Mouse (Mus musculus): ENCODE results near the gene Ppm1b. TPM values are rescaled to one million over a fixed set of nuclear protein-coding genes. Genes with fewer than 3 reads are reported as not detected.

Gene Ppm1b
- polyA plus RNA-seq, 1 experiment from 2014 or later = 95.4 TPM

DNA sequence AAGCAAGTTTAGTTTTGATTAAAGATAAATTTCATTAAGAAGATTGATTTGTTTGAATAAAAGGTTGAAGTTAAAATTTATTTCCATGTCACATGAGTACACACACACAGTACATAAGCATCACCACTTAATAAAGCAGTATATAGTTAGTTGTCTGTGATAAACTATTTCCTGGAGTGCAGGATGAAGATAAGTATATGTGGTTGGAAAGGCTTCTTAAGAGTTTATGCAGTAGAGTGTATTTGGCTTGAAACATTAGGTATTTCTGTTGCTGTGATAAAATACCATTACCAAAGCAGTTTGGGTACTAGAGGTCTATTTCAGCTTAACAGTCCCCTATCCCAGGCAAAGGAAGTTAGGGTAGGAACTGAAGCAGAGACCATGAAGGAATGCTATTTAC lies 32.0 kb downstream of the Ppm1b start:
- H3K27me3 ChIP-seq = no peaks in the 10 kb centered on the region
- no peak for ATAC-seq (ENCODE audit: insufficient number of reproducible peaks, insufficient read depth, low FRiP score, low TSS enrichment)
- H3K9ac ChIP-seq = no peak overlapping the region
- H3K4me3 ChIP-seq = no peak overlapping the region
- 0 out of 2 replicates have a peak, but pooled peaks cover 6% of the 10 kb centered on the region for H3K4me1 ChIP-seq
- H3K36me3 ChIP-seq = no peaks in the 10 kb centered on the region; the same call in 1 of the 2 replicates
- no peaks in the 10 kb centered on the region for H3K9me3 ChIP-seq
- H3K27ac ChIP-seq = no peak overlapping the region
- no peak overlapping the region for H3K4me2 ChIP-seq (replicated peaks)

GRCm38 (mm10) chr17:84995844-84996243 lies 39.3 kb downstream of the Ppm1b start:
- H3K4me3 ChIP-seq = no peak overlapping the region
- H3K4me2 ChIP-seq (replicated peaks) = no peak overlapping the region
- H3K27me3 ChIP-seq = no peaks in the 10 kb centered on the region
- WGBS = 85% methylated on average over 6 of the region's 6 CpGs
- ATAC-seq (ENCODE audit: insufficient number of reproducible peaks, insufficient read depth, low FRiP score, low TSS enrichment) = no peak
- H3K9me3 ChIP-seq = no peaks in the 10 kb centered on the region
- no peaks in the 10 kb centered on the region; the same call in 1 of the 2 replicates for H3K36me3 ChIP-seq
- no peaks in the 10 kb centered on the region for H3K4me1 ChIP-seq
- no peak overlapping the region for H3K9ac ChIP-seq
- no peak overlapping the region for H3K27ac ChIP-seq

GRCm38 (mm10) chr17:84997639-84998038 lies 41.1 kb downstream of the Ppm1b start:
- H3K4me1 ChIP-seq = no peaks in the 10 kb centered on the region
- 85% methylated on average over 1 of the region's 1 CpGs for WGBS
- H3K9me3 ChIP-seq = no peaks in the 10 kb centered on the region
- no peak overlapping the region for H3K4me2 ChIP-seq (replicated peaks)
- no peak overlapping the region for H3K4me3 ChIP-seq
- H3K9ac ChIP-seq = no peak overlapping the region
- H3K27ac ChIP-seq = no peak overlapping the region
- no peak for ATAC-seq (ENCODE audit: insufficient number of reproducible peaks, insufficient read depth, low FRiP score, low TSS enrichment)
- H3K36me3 ChIP-seq = no peaks in the 10 kb centered on the region; the same call in 1 of the 2 replicates
- no peaks in the 10 kb centered on the region for H3K27me3 ChIP-seq

DNA sequence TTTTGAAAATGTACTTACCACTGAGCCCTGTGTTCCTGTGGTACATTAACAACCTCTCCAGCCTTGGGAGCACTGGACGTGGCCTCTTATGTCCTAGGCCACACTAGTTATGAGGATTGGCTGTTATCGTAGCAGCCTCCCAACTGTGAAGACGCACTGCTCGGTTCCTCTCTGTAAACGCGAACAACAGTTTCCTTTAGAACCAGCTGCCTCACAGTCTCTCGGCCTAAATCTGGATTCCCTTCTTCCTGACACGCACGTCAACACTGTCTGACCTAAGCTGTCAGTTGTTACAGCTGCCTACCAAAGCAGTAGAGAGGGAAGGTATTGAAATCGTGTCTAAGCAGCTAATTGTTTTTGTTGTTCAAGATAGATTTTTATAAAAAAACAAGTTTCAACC lies 43.1 kb downstream of the Ppm1b start:
- Histone ChIP-seq H3K4me3 (no peak overlapping the region), H3K9me3 (no peaks in the 10 kb centered on the region), H3K4me1 (no peaks in the 10 kb centered on the region), H3K9ac (no peak overlapping the region), H3K27ac (no peak overlapping the region), H3K36me3 (peaks cover 8% of the 10 kb centered on the region), H3K27me3 (no peaks in the 10 kb centered on the region), H3K4me2 (replicated peaks) (no peak overlapping the region)
- no peak for ATAC-seq (ENCODE audit: insufficient number of reproducible peaks, insufficient read depth, low FRiP score, low TSS enrichment)
- 84% methylated on average over 10 of the region's 10 CpGs for WGBS

DNA sequence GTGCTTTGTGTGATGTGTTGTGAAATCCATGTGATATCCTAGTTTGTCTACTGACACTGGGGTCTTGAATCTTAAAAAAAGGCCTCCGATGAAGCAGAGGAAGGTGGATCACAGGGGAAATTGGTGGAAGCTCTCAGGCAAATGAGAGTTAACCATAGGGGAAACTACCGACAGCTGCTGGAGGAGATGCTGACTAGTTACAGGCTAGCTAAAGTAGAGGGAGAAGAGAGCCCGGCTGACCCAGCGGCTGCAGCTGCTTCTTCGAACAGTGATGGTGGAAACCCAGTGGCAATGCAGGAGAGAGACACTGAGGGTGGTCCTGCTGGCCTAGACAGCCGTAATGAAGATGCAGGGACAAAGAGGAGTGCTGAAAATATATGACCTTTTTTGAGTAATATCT lies 56.9 kb downstream of the Ppm1b start:
- no peak for ATAC-seq (ENCODE audit: insufficient number of reproducible peaks, insufficient read depth, low FRiP score, low TSS enrichment)
- 83% methylated on average over 6 of the region's 6 CpGs for WGBS
- no peaks in the 10 kb centered on the region for H3K4me1 ChIP-seq

DNA sequence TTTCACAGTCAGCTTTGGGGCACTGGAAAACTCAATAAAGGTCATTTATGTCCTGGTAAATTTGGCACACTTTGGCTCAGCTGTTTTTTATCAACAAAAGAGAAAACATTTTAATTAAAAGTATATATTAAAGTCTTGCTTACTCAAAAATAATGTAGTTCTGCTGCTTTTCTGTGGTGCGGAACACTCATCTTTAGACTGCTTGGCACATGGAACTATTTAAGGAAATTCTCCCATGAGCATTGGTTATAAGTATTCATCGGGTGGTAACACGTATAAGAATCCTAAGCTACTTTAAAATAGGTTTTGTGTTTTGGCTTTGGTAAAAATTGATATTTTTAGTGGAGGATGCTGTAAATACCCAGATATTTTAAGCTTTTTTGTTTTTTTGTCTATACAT lies 58.1 kb downstream of the Ppm1b start:
- no peaks in the 10 kb centered on the region for H3K27me3 ChIP-seq
- no peaks in the 10 kb centered on the region for H3K9me3 ChIP-seq
- H3K4me3 ChIP-seq = no peak overlapping the region
- H3K4me2 ChIP-seq (replicated peaks) = no peak overlapping the region
- WGBS = 83% methylated on average over 3 of the region's 3 CpGs
- H3K9ac ChIP-seq = no peak overlapping the region
- no peak for ATAC-seq (ENCODE audit: insufficient number of reproducible peaks, insufficient read depth, low FRiP score, low TSS enrichment)
- no peak overlapping the region for H3K27ac ChIP-seq
- no peaks in the 10 kb centered on the region for H3K4me1 ChIP-seq
- peaks cover 19% of the 10 kb centered on the region for H3K36me3 ChIP-seq

More for the DNA sequence above, 56.9 kb downstream of the Ppm1b start:
- Histone ChIP-seq H3K4me2 (replicated peaks) (no peak overlapping the region), H3K36me3 (peaks cover 19% of the 10 kb centered on the region), H3K27me3 (no peaks in the 10 kb centered on the region), H3K9me3 (no peaks in the 10 kb centered on the region), H3K9ac (no peak overlapping the region), H3K27ac (no peak overlapping the region), H3K4me3 (no peak overlapping the region)

- no peaks in the 10 kb centered on the region for H3K9me3 ChIP-seq
- ATAC-seq (ENCODE audit: insufficient number of reproducible peaks, insufficient read depth, low FRiP score, low TSS enrichment) = no peak
- no peak overlapping the region for H3K4me3 ChIP-seq
- no peak overlapping the region for H3K27ac ChIP-seq
- H3K4me2 ChIP-seq (replicated peaks) = no peak overlapping the region
- no peaks in the 10 kb centered on the region for H3K36me3 ChIP-seq
- 86% methylated on average over 3 of the region's 3 CpGs for WGBS
- 0 out of 2 replicates have a peak, but pooled peaks cover 2% of the 10 kb centered on the region for H3K4me1 ChIP-seq
- H3K27me3 ChIP-seq = no peaks in the 10 kb centered on the region
- no peak overlapping the region for H3K9ac ChIP-seq
Observed at GRCm38 (mm10) chr17:85018344-85018743, 61.8 kb downstream of the Ppm1b start.

DNA sequence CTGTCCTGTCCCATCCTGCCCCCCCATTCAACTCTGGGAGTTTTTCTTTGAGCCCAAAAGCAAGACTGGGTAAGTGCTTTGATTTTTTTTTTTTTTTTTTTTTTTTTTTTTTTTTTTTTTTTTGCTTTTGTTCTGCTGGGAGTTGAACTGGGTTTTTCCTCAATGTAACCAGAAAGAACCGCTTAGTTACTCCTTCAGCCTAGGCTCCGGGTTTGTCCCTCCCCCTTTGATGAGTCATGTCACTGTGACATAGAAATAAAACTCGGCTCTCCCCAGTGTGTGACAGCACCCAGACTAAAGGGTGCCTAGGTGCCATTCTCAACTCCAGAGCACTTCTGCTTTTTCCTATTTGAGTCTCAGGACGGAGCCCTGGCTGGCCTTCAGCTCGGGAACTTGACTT lies 62.3 kb downstream of the Ppm1b start:
- no peak overlapping the region for H3K4me3 ChIP-seq
- no peaks in the 10 kb centered on the region for H3K27me3 ChIP-seq
- no peak overlapping the region for H3K4me2 ChIP-seq (replicated peaks)
- 81% methylated on average over 5 of the region's 5 CpGs for WGBS
- no peaks in the 10 kb centered on the region for H3K36me3 ChIP-seq
- H3K4me1 ChIP-seq = 0 out of 2 replicates have a peak, but pooled peaks cover 3% of the 10 kb centered on the region
- no peaks in the 10 kb centered on the region for H3K9me3 ChIP-seq
- no peak overlapping the region for H3K27ac ChIP-seq
- H3K9ac ChIP-seq = no peak overlapping the region
- ATAC-seq (ENCODE audit: insufficient number of reproducible peaks, insufficient read depth, low FRiP score, low TSS enrichment) = no peak

DNA sequence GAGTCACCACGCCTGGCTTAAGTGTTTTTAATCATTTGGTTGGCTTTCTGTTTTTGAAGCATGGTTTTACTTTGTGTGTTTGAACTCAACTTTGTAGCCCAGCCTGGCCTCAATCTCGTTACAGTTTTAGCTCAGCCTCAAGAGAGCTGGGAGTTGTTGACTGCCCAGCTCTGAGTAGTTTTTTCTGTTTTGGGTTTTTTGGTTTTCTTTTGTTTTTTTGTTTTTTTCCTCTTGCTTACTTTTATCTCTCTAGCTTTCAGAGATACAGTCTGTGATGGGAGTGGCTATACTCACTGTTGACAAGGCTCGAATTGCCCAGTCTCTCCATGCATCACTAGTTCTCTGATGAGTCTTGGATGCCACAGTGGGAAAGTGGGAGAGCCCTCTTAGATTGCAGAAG lies 63.8 kb downstream of the Ppm1b start:
- H3K27ac ChIP-seq = no peak overlapping the region
- WGBS = 85% methylated on average over 3 of the region's 3 CpGs
- H3K4me2 ChIP-seq (replicated peaks) = no peak overlapping the region
- no peak overlapping the region for H3K4me3 ChIP-seq
- H3K4me1 ChIP-seq = 0 out of 2 replicates have a peak, but pooled peaks cover 3% of the 10 kb centered on the region
- H3K27me3 ChIP-seq = no peaks in the 10 kb centered on the region
- no peaks in the 10 kb centered on the region for H3K9me3 ChIP-seq
- no peaks in the 10 kb centered on the region for H3K36me3 ChIP-seq
- H3K9ac ChIP-seq = no peak overlapping the region
- ATAC-seq (ENCODE audit: insufficient number of reproducible peaks, insufficient read depth, low FRiP score, low TSS enrichment) = no peak

DNA sequence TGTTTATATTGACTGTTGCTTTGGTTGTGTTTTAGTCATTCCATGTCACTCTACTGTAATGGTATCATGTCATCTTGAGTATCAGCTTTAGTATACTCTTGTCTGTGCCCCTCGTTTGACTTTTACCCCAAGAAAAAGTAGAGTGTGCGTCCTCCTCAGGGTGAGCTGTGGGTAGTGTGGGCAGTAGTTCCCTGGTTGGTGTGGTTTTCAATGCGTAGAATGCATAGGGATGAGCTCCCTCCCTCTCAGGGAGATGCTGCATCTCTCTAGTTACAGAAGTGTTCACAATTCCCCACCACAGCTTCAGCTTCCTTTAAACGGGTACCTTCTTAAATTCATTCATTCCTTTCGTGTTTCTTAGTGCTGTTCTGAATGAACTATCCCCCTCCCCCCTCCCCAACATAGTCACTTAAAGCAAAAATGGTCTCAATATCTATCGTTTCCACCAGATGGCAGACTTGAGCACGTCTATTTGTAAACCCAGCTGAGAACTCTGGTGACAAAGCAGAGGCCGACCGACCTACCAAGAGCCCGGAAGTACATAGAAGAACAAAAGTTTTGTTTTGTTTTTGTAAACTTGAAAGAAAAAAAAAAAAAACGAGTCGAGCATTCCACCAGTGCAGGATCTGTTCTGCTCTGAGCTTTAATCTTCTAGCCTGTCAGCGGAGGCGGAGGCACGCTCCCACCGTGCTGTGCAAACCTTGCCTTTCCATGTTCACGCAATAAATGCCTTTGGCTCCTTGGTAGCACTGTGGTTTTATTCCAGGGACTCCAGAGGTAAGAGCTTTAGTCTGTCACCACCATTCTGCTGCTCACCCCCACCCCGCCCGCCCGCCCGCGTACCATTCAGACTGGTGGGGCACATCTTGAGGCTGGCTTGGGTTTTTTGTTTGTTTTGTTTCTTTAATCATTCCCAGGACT lies 67.0 kb downstream of the Ppm1b start:
- no peak overlapping the region for H3K4me2 ChIP-seq (replicated peaks)
- 62% methylated on average over 22 of the region's 22 CpGs for WGBS

GRCm38 (mm10) chr17:85024237-85024636 lies 67.7 kb downstream of the Ppm1b start:
- ATAC-seq (ENCODE audit: insufficient number of reproducible peaks, insufficient read depth, low FRiP score, low TSS enrichment) = no peak
- WGBS = 83% methylated on average over 8 of the region's 8 CpGs
- no peak overlapping the region for H3K27ac ChIP-seq

More for the DNA sequence above, 67.0 kb downstream of the Ppm1b start:
- Histone ChIP-seq H3K4me3 (no peak overlapping the region), H3K36me3 (no peaks in the 10 kb centered on the region), H3K27me3 (no peaks in the 10 kb centered on the region), H3K9me3 (no peaks in the 10 kb centered on the region), H3K9ac (no peak overlapping the region), H3K4me1 (0 out of 2 replicates have a peak, but pooled peaks cover 3% of the 10 kb centered on the region), H3K27ac (no peak overlapping the region)
- ATAC-seq (ENCODE audit: insufficient number of reproducible peaks, insufficient read depth, low FRiP score, low TSS enrichment) = no peak

DNA sequence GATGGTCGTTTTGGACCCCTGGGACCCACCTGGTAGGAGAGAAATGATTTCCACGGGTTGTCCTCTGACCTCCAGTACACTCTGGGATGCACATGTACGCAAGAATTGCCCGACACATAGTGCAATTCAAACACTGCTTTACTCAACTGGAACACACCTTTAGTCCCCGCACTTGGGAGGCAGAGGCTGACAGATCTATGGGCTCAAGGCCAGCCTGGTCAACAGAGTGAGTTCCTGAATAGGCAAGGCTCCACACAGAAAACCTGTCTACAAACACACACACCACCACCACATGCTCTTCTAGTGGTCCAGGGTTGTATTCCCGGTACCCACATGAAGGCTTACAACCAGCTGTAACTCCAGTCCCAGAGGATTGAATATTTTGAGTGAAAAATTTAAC lies 68.6 kb downstream of the Ppm1b start:
- Histone ChIP-seq H3K9ac (no peak overlapping the region), H3K4me3 (no peak overlapping the region), H3K36me3 (no peaks in the 10 kb centered on the region), H3K27ac (no peak overlapping the region), H3K4me1 (0 out of 2 replicates have a peak, but pooled peaks cover 3% of the 10 kb centered on the region), H3K9me3 (no peaks in the 10 kb centered on the region), H3K4me2 (replicated peaks) (no peak overlapping the region), H3K27me3 (no peaks in the 10 kb centered on the region)
- no peak for ATAC-seq (ENCODE audit: insufficient number of reproducible peaks, insufficient read depth, low FRiP score, low TSS enrichment)
- 92% methylated on average over 6 of the region's 6 CpGs for WGBS

More at GRCm38 (mm10) chr17:85024237-85024636, 67.7 kb downstream of the Ppm1b start:
- Histone ChIP-seq H3K9me3 (no peaks in the 10 kb centered on the region), H3K9ac (no peak overlapping the region), H3K4me2 (replicated peaks) (no peak overlapping the region), H3K27me3 (no peaks in the 10 kb centered on the region), H3K4me1 (0 out of 2 replicates have a peak, but pooled peaks cover 3% of the 10 kb centered on the region), H3K4me3 (no peak overlapping the region), H3K36me3 (no peaks in the 10 kb centered on the region)

Data from embryonic facial prominence, embryonic 12.5 days (tissue).